Mouse (Mus musculus) cortical plate, adult 2 months (tissue): ENCODE measurements around the gene Prrx2.
A peak's percentile ranks its signal among the peaks of the same experiment; 100 is the strongest.

Experiments used
- CTCF ChIP-seq: fragments of 200-500 bp; IDR thresholded peaks from 2 replicates; pipeline ENCODE4 v1.5.1; 2011; ENCODE audit warnings: mild to moderate bottlenecking, control low read depth, low read length; ENCODE audit not compliant: insufficient read depth; ENCODE audit errors: extremely low read depth
- POLR2A ChIP-seq: fragments of 200-500 bp; IDR thresholded peaks from 2 replicates; pipeline ENCODE4 v1.6.1; 2011; ENCODE audit warnings: mild to moderate bottlenecking, low read length, control low read depth; ENCODE audit not compliant: insufficient read depth; ENCODE audit errors: extremely low read depth

DNA sequence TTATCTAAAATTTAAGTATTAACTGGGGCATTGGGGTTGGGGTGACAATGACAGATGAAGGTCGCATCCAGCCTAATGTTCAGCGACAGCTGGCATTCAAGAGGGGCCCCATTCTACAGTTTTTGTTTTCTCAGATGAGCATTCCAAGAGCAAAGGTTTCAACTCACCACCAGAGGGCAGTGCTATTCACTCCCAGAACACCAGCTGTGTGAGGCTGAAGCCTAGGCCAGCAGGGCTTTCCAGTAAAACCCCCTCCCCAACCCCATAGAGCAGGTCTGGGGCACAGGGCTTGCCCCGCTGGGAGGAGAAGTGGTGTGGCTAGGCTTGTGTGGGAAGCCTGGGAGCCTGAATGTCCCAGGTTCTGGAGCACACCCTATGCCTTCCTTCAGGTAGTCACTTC, 56.2 kb downstream of the Prrx2 start:
- peak; percentile 74 for TF ChIP-seq CTCF
- TF ChIP-seq POLR2A, result no peak
